In genomic region chr17:88596068-88596467, GRCm38 (mm10) we compare ENCODE assay signal across 20 mouse cellular contexts. TPM values are rescaled to one million over a fixed set of nuclear protein-coding genes. Genes with fewer than 3 reads are reported as not detected.
DNase-seq lines count a peak whose midpoint lies in the region; ATAC-seq and TF ChIP-seq lines count a peak whose summit lies in the region.
"Had no signal": no experiment of that assay in that cellular context is flagged by ENCODE, and none has a peak within 500 bp of the region (broad histone marks: within the 10 kb centered on the region; RNA-seq: fewer than 3 reads in every experiment).

No protein-coding gene starts in this region.

- H3K9ac ChIP-seq in embryonic facial prominence, embryonic 13.5 days, result no peak overlapping the region
- H3K9ac ChIP-seq in CH12.LX (ENCODE audit: insufficient read depth, low read depth) (no peak overlapping the region), MEL (ENCODE audit: control insufficient read depth, low read depth, low read length, poor library complexity, severe bottlenecking) (no peak overlapping the region)
- H3K9ac ChIP-seq: forebrain, embryonic 12.5 days had no signal

- TF ChIP-seq EP300 in CH12.LX (IDR thresholded peaks at IDR 0.05; ENCODE audit: low read length) (peak; percentile 53), MEL (IDR thresholded peaks at IDR 0.05; ENCODE audit: low read depth in 1 of 2, low read length in 2 of 2) (no peak)

- H3K27ac ChIP-seq in embryonic facial prominence, embryonic 13.5 days, result peak overlapping the region; percentile 92; the same call in 1 of the 2 replicates
- H3K27ac ChIP-seq in embryonic facial prominence, embryonic 10.5 days (replicated peaks), result no peak overlapping the region
- H3K27ac ChIP-seq in CH12.LX (ENCODE audit: insufficient read depth, low read depth) (no peak overlapping the region), MEL (ENCODE audit: control insufficient read depth, low read depth, low read length) (no peak overlapping the region)
- H3K27ac ChIP-seq: forebrain, embryonic 12.5 days; hindbrain, embryonic 13.5 days had no signal

- no peak for TF ChIP-seq POLR2A in CH12.LX (IDR thresholded peaks at IDR 0.05; ENCODE audit: low read depth, low read length)
- TF ChIP-seq POLR2A in MEL (IDR thresholded peaks at IDR 0.05; ENCODE audit: control insufficient read depth in 1 of 2, insufficient read depth in 1 of 2, low read depth in 1 of 2, low read length in 2 of 2, poor library complexity in 1 of 2), result no peak

- no peak overlapping the region for H3K4me3 ChIP-seq in embryonic facial prominence, embryonic 13.5 days
- no peak overlapping the region for H3K4me3 ChIP-seq in embryonic facial prominence, embryonic 10.5 days
- no peak overlapping the region for H3K4me3 ChIP-seq in CH12.LX (replicated peaks in 1 of 3; ENCODE audit: low read depth in 2 of 3, low read length in 2 of 3, poor library complexity in 1 of 3)
- H3K4me3 ChIP-seq in MEL (ENCODE audit: control insufficient read depth in 1 of 2, insufficient read depth in 1 of 2, low read depth in 2 of 2, low read length in 2 of 2), result no peak overlapping the region

- no peaks in the 10 kb centered on the region for H3K27me3 ChIP-seq in embryonic facial prominence, embryonic 13.5 days
- no peaks in the 10 kb centered on the region for H3K27me3 ChIP-seq in embryonic facial prominence, embryonic 10.5 days (replicated peaks; ENCODE audit: low read depth, poor library complexity, severe bottlenecking)
- no peaks in the 10 kb centered on the region for H3K27me3 ChIP-seq in CH12.LX (replicated peaks)
- H3K27me3 ChIP-seq in MEL (ENCODE audit: control insufficient read depth in 1 of 2, insufficient read depth in 2 of 2, low read length in 2 of 2), result no peaks in the 10 kb centered on the region
- H3K27me3 ChIP-seq: embryonic facial prominence, embryonic 12.5 days; forebrain, embryonic 12.5 days; hindbrain, embryonic 13.5 days had no signal

- H3K9me3 ChIP-seq in embryonic facial prominence, embryonic 13.5 days, result no peaks in the 10 kb centered on the region
- no peaks in the 10 kb centered on the region for H3K9me3 ChIP-seq in embryonic facial prominence, embryonic 10.5 days
- H3K9me3 ChIP-seq in CH12.LX (replicated peaks; ENCODE audit: low read length) (no peaks in the 10 kb centered on the region), MEL (replicated peaks; ENCODE audit: insufficient read depth, low read length) (no peaks in the 10 kb centered on the region)
- H3K9me3 ChIP-seq: embryonic facial prominence, embryonic 12.5 days; forebrain, embryonic 12.5 days; hindbrain, embryonic 13.5 days had no signal

- no peak for DNase-seq in embryonic facial prominence, embryonic 10.5 days (ENCODE audit: low spot score)
- DNase-seq in CH12.LX (ENCODE audit: extremely low read depth), result peak; percentile 54
- DNase-seq in MEL (ENCODE audit: low read depth, low spot score), result peak; percentile 21
- no peak for DNase-seq in lung, adult 18-20 months
- no peak for DNase-seq in urinary bladder, postnatal 36 days (ENCODE audit: low spot score in 2 of 2)
- DNase-seq in adipocyte (ENCODE audit: low spot score), result no peak
- DNase-seq: adrenal gland, postnatal 10 days; cerebellum, adult 11 months; cerebellum, adult 8-10 months; cerebellum, postnatal 14 days; embryo, embryonic 11 days; gastrocnemius, postnatal 36 days; heart, postnatal 4 days; kidney, adult 11 months had no signal

- 76% methylated on average over 4 of the region's 4 CpGs for WGBS in embryonic facial prominence, embryonic 13.5 days
- 80% methylated on average over 4 of the region's 4 CpGs for WGBS in embryonic facial prominence, embryonic 10.5 days

- ATAC-seq in embryonic facial prominence, embryonic 13.5 days (ENCODE audit: insufficient number of reproducible peaks, insufficient read depth, low FRiP score, low TSS enrichment, low read depth), result no peak
- ATAC-seq in megakaryocyte, adult 5-6 weeks (ENCODE audit: poor library complexity, severe bottlenecking), result peak; percentile 47

- in situ Hi-C loops in CH12.LX (cut with MboI; ENCODE audit: low pct_ligation_motif_present, low pct_unique_long_range_greater_than_20kb, low sequenced_read_pairs), result no loop called here

- peaks cover 32% of the 10 kb centered on the region for H3K4me1 ChIP-seq in embryonic facial prominence, embryonic 13.5 days
- H3K4me1 ChIP-seq in embryonic facial prominence, embryonic 10.5 days, result peaks cover 39% of the 10 kb centered on the region
- peaks cover 18 to 39% of the 10 kb centered on the region in 2 experiments for H3K4me1 ChIP-seq in CH12.LX (ENCODE audit: control insufficient read depth in 1 of 2, insufficient read depth in 2 of 2)
- H3K4me1 ChIP-seq in MEL (ENCODE audit: control insufficient read depth in 1 of 2, insufficient read depth in 2 of 2, low read length in 2 of 2), result peaks cover 0 to 7% of the 10 kb centered on the region in 2 experiments; a peak in 2 of 4 replicates

- TF ChIP-seq RAD21 in CH12.LX (IDR thresholded peaks at IDR 0.05; ENCODE audit: low read depth, low read length) (no peak), MEL (IDR thresholded peaks at IDR 0.05; ENCODE audit: low read depth, low read length) (no peak)

- dilution Hi-C loops in CH12.LX (cut with MboI; ENCODE audit: extremely low pct_ligation_motif_present, extremely low pct_unique_long_range_greater_than_20kb, low sequenced_read_pairs), result no loop called here

- H3K36me3 ChIP-seq in embryonic facial prominence, embryonic 13.5 days, result no peaks in the 10 kb centered on the region
- no peaks in the 10 kb centered on the region for H3K36me3 ChIP-seq in embryonic facial prominence, embryonic 10.5 days (replicated peaks)
- H3K36me3 ChIP-seq in CH12.LX (replicated peaks in 1 of 2; ENCODE audit: control insufficient read depth in 1 of 2, insufficient read depth in 1 of 2, low read length in 1 of 2), result peaks cover 4 to 7% of the 10 kb centered on the region in 2 experiments
- no peaks in the 10 kb centered on the region for H3K36me3 ChIP-seq in MEL (ENCODE audit: control insufficient read depth in 1 of 2, insufficient read depth in 2 of 2, low read length in 2 of 2)
- H3K36me3 ChIP-seq: embryonic facial prominence, embryonic 12.5 days; forebrain, embryonic 12.5 days had no signal

- no peaks in the 10 kb centered on the region for H3K79me2 ChIP-seq in CH12.LX (replicated peaks; ENCODE audit: control insufficient read depth, extremely low read depth, insufficient read depth, poor library complexity, severe bottlenecking)
- no peaks in the 10 kb centered on the region for H3K79me2 ChIP-seq in MEL (ENCODE audit: control insufficient read depth, insufficient read depth, low read length, poor library complexity)

- no peak for TF ChIP-seq CTCF in CH12.LX (conservative IDR thresholded peaks at IDR 0.05 in 1 of 2, IDR thresholded peaks at IDR 0.05 in 1 of 2; ENCODE audit: low read depth in 2 of 2, low read length in 2 of 2)
- no peak for TF ChIP-seq CTCF in MEL (IDR thresholded peaks at IDR 0.05 in 2 of 3, conservative IDR thresholded peaks at IDR 0.05 in 1 of 3; ENCODE audit: control insufficient read depth in 1 of 3, insufficient read depth in 1 of 3, low read depth in 2 of 3, low read length in 3 of 3, poor library complexity in 1 of 3, severe bottlenecking in 1 of 3)

- no peak overlapping the region for H3K4me2 ChIP-seq in embryonic facial prominence, embryonic 13.5 days
- H3K4me2 ChIP-seq in CH12.LX (ENCODE audit: insufficient read depth, low read depth, poor library complexity, severe bottlenecking), result no peak overlapping the region

TF ChIP-seq in CH12.LX, 34 proteins besides CTCF, POLR2A, EP300 and RAD21 (continues in another document):
- TF ChIP-seq E2F4 (IDR thresholded peaks at IDR 0.05; ENCODE audit: insufficient replicate concordance, low read depth, low read length), result no peak
- peak; percentile 64 for TF ChIP-seq ETS1 (conservative IDR thresholded peaks at IDR 0.05; ENCODE audit: low read depth, low read length)
- TF ChIP-seq NELFE (IDR thresholded peaks at IDR 0.05; ENCODE audit: low read depth, low read length), result no peak
- 0 out of 2 replicates have a peak, but pooled peaks have one; percentile 43 for TF ChIP-seq MEF2A (IDR thresholded peaks at IDR 0.05; ENCODE audit: borderline replicate concordance, low read depth, low read length)
- TF ChIP-seq SMC3 (IDR thresholded peaks at IDR 0.05; ENCODE audit: low read depth, low read length), result no peak
- TF ChIP-seq CHD1 (IDR thresholded peaks at IDR 0.05; ENCODE audit: low read depth, low read length), result no peak
- no peak for TF ChIP-seq ZC3H11A (IDR thresholded peaks at IDR 0.05; ENCODE audit: low read depth, low read length)
- peak; percentile 58 for TF ChIP-seq JUN (IDR thresholded peaks at IDR 0.05; ENCODE audit: insufficient read depth, low read depth, low read length)
- no peak for TF ChIP-seq ZKSCAN1 (IDR thresholded peaks at IDR 0.05; ENCODE audit: borderline replicate concordance, low read depth, low read length)

TF ChIP-seq in MEL, 35 proteins besides CTCF, POLR2A, EP300 and RAD21 (continues in another document):
- TF ChIP-seq USF1 (IDR thresholded peaks at IDR 0.05; ENCODE audit: low read depth, low read length) (no peak), MAZ (IDR thresholded peaks at IDR 0.05; ENCODE audit: low read depth, low read length) (no peak), GATA1 (IDR thresholded peaks at IDR 0.05; ENCODE audit: low read depth, low read length) (no peak), MAFK (IDR thresholded peaks at IDR 0.05; ENCODE audit: borderline replicate concordance, low read depth, low read length) (no peak), SMC3 (IDR thresholded peaks at IDR 0.05; ENCODE audit: low read depth, low read length) (no peak), UBTF (IDR thresholded peaks at IDR 0.05; ENCODE audit: borderline replicate concordance, insufficient read depth, low read depth, low read length) (no peak), ZNF384 (IDR thresholded peaks at IDR 0.05; ENCODE audit: low read depth, low read length) (no peak), TAL1 (IDR thresholded peaks at IDR 0.05; ENCODE audit: low read length) (no peak), NRF1 (IDR thresholded peaks at IDR 0.05; ENCODE audit: insufficient read depth, low read depth, low read length, poor library complexity, severe bottlenecking) (no peak), JUND (IDR thresholded peaks at IDR 0.05; ENCODE audit: low read depth, low read length) (no peak), ELF1 (IDR thresholded peaks at IDR 0.05; ENCODE audit: low read depth, low read length) (no peak), MYB (IDR thresholded peaks at IDR 0.05; ENCODE audit: low read depth, low read length) (no peak)

RNA-seq across cellular contexts. Expression of gene Ston1, which starts 1.4 kb away (rescaled TPM):
- polyA plus RNA-seq in embryonic facial prominence, embryonic 13.5 days (2015; fragmentation: Nextera tagmentation; extraction: Ambion mirVana), result 8.2 and 9.6 TPM in 2 replicates
- 2.0 and 2.3 TPM in 2 replicates for polyA plus RNA-seq in embryonic facial prominence, embryonic 10.5 days (2016; fragmentation: Nextera tagmentation; extraction: Ambion mirVana)
- 0.98 and 1.0 TPM in 2 replicates for total RNA-seq in CH12.LX (2012; rRNA removed)
- total RNA-seq in CH12.LX (2014; rRNA removed), result 0.31 and 1.1 TPM in 2 replicates
- polyA plus RNA-seq in CH12.LX (2012; ENCODE audit: insufficient read length, low read depth), result 3.9 and 6.0 TPM in 2 replicates
- 0.39 and 1.0 TPM in 2 replicates for total RNA-seq in MEL (2012; rRNA removed)
- 1 to 10 TPM in 1 of 2 experiments, not detected in 1; 4.9 TPM for polyA plus RNA-seq in MEL (2012; ENCODE audit: insufficient read depth in 1 of 2, insufficient read length in 2 of 2, low read depth in 1 of 2, low replicate concordance in 2 of 2, missing spikeins in 1 of 2)
- not detected in 2 replicates for total RNA-seq in megakaryocyte, adult 5-6 weeks (2015)
- total RNA-seq in megakaryocyte, adult 5-6 weeks (2017), result 0.89 TPM in 1 of 2 replicates, not detected in the other
- total RNA-seq: common myeloid progenitor, adult 5-6 weeks had no signal

Comparison
In these comparisons a context has a peak if more than half of its experiments do, and no peak if none do; other contexts are left out.
1. DNase-seq: peak in CH12.LX (single experiment) and MEL (single experiment); none in embryonic facial prominence, embryonic 10.5 days (single experiment), lung, adult 18-20 months (0 of 2), urinary bladder, postnatal 36 days (0 of 2) and adipocyte (single experiment).